Mouse (Mus musculus) liver, embryonic 15.5 days (tissue): ENCODE results near the gene Cradd. TPM values are rescaled to one million over a fixed set of nuclear protein-coding genes. Genes with fewer than 3 reads are reported as not detected.

Experiments
- ATAC-seq: fragments of 200-750 bp; cut with Nextera tagmentation; 2 replicates; pipeline ENCODE4 v1.8.0; 2017; ENCODE audit warnings: moderate number of reproducible peaks, mild to moderate bottlenecking, moderate library complexity; ENCODE audit not compliant: insufficient read depth
- H3K27ac ChIP-seq: fragments of 300-500 bp; sonication (generic); replicated peaks from 2 replicates; pipeline ENCODE4 v1.5.1; 2015; ENCODE audit warnings: mild to moderate bottlenecking, inconsistent platforms
- H3K27me3 ChIP-seq: fragments of 300-500 bp; sonication (generic); 2 replicates; pipeline ENCODE4 v1.6.1; 2015; ENCODE audit warnings: mild to moderate bottlenecking, inconsistent platforms
- H3K36me3 ChIP-seq: fragments of 300-500 bp; sonication (generic); replicated peaks from 2 replicates; pipeline ENCODE4 v1.6.1; 2015; ENCODE audit warnings: moderate library complexity, mild to moderate bottlenecking, inconsistent platforms
- H3K4me1 ChIP-seq: fragments of 300-500 bp; sonication (generic); replicated peaks from 2 replicates; pipeline ENCODE4 v1.6.1; 2015; ENCODE audit warnings: inconsistent platforms
- H3K4me2 ChIP-seq: fragments of 300-500 bp; sonication (generic); 2 replicates; pipeline ENCODE4 v1.6.1; 2015; ENCODE audit warnings: moderate library complexity, mild to moderate bottlenecking, inconsistent platforms
- H3K4me3 ChIP-seq: fragments of 300-500 bp; sonication (generic); replicated peaks from 2 replicates; pipeline ENCODE4 v1.5.1; 2015; ENCODE audit warnings: mild to moderate bottlenecking, inconsistent platforms
- H3K9ac ChIP-seq: fragments of 300-500 bp; sonication (generic); 2 replicates; pipeline ENCODE4 v1.6.1; 2015; ENCODE audit warnings: moderate library complexity, mild to moderate bottlenecking, inconsistent platforms
- H3K9me3 ChIP-seq: fragments of 300-500 bp; sonication (generic); replicated peaks from 2 replicates; pipeline ENCODE4 v1.6.1; 2016; ENCODE audit warnings: inconsistent platforms
- WGBS: fragments of 180-500 bp; shearing (Covaris S2); methylation state at CpG from one replicate; pipeline ENCODE4 v1.1.7; 2015; ENCODE audit warnings: mixed read lengths; ENCODE audit not compliant: insufficient replicate concordance; 5-methylcytosine and 5-hydroxymethylcytosine counted together
- polyA plus RNA-seq: library from polyadenylated mRNA; unstranded; fragments of >200 nt; fragmentation: Nextera tagmentation; extraction: Ambion mirVana; gene quantifications from 2 replicates; pipeline ENCODE4 v1.2.1, GENCODE M21; 2015

The Cradd gene
- polyA plus RNA-seq, 1 experiment from 2014 or later: 4.2 TPM

DNA sequence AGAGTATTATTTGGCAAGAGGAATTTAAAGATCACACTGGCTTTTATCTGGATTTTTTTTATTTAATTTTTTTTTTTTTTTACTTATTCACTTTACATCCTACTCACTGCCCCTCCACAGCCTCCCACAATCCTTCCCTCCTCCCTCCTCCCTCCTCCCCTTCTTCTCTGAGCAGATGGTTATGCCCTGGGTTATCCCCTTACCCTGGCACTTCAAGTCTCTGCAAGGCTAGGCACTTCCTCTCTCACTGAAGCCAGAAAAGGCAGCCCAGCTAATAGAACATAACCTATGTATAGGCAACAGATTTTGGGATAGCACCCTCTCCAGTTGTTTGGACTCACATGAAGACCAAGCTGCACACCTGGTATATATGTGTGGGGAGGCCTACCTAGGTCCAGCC, 183.7 kb downstream of the Cradd start:
- H3K27me3 ChIP-seq: no peaks in the 10 kb centered on the region

DNA sequence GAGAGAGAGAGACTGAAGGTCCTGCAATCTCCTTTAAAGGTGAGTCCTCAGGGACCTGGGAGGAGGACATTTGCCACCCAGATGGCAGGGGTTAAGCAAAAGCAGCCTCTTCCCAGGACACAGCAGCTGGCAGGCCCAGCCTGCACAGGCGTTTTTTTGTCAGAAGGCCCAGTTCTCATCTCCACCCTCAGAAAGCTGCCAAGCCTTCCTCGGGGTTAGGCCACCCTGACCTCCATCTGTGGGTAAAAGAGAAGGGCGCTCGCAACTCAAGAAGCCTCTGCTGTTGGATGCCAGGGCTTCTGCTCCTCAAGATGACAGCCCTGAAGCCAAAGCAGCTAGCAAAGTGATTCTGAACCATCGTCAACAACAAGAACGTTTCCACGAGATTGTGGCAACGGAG, 184.3 kb downstream of the Cradd start:
- H3K27me3 ChIP-seq: no peaks in the 10 kb centered on the region
- no peaks in the 10 kb centered on the region for H3K36me3 ChIP-seq
- ATAC-seq: no peak
- H3K27ac ChIP-seq: no peak overlapping the region
- H3K4me1 ChIP-seq: no peaks in the 10 kb centered on the region
- no peak overlapping the region for H3K4me2 ChIP-seq
- no peaks in the 10 kb centered on the region for H3K9me3 ChIP-seq
- no peak overlapping the region for H3K9ac ChIP-seq
- 56% methylated on average over 8 of the region's 8 CpGs for WGBS
- no peak overlapping the region for H3K4me3 ChIP-seq

More for the DNA sequence above, 183.7 kb downstream of the Cradd start:
- Histone ChIP-seq H3K9ac (no peak overlapping the region), H3K4me1 (no peaks in the 10 kb centered on the region), H3K36me3 (no peaks in the 10 kb centered on the region), H3K27ac (no peak overlapping the region), H3K4me3 (no peak overlapping the region), H3K9me3 (no peaks in the 10 kb centered on the region), H3K4me2 (no peak overlapping the region)
- ATAC-seq: no peak

DNA sequence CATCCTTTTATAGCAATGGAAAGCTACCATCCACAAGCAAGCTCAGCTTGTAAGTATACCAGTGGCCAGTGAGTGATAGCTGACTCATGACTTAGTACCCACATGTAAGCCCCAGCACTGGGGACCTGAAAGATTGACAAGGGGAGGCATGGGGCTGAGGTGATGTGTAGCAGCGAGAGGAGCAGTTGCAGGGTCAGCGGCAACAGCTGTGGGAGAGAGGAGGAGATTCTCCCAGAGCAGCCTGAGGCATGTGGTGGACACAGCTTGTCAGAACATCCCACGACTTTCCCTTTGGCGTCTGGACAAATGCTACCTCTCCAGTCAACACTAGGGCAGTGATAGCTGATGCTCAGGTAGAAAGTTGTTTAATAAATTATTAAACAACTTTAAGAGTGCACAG, 190.9 kb downstream of the Cradd start:
- no peak overlapping the region for H3K9ac ChIP-seq
- no peak overlapping the region for H3K4me2 ChIP-seq
- no peak for ATAC-seq
- 59% methylated on average over 4 of the region's 4 CpGs for WGBS
- H3K9me3 ChIP-seq: no peaks in the 10 kb centered on the region
- H3K4me1 ChIP-seq: no peaks in the 10 kb centered on the region
- no peaks in the 10 kb centered on the region for H3K36me3 ChIP-seq
- H3K4me3 ChIP-seq: no peak overlapping the region
- H3K27me3 ChIP-seq: no peaks in the 10 kb centered on the region
- no peak overlapping the region for H3K27ac ChIP-seq

Other genes starting within 250 kb of the Cradd start
- 6.0 and 6.4 TPM in 2 replicates for gene Socs2, start 93.0 kb upstream of the Cradd start, polyA plus RNA-seq
- 139 and 157 TPM in 2 replicates for gene Mrpl42, start 177.8 kb upstream of the Cradd start, polyA plus RNA-seq
- gene Ube2n, start 191.0 kb upstream of the Cradd start, polyA plus RNA-seq: 124 and 132 TPM in 2 replicates
- 85.3 and 87.5 TPM in 2 replicates for gene Nudt4, start 240.0 kb upstream of the Cradd start, polyA plus RNA-seq